Mouse (Mus musculus) left cerebral cortex, postnatal 10 days (tissue): ENCODE results near the gene Cpxm2. TPM values are rescaled to one million over a fixed set of nuclear protein-coding genes. Genes with fewer than 3 reads are reported as not detected.

ENCODE experiments used
- DNase-seq, 2 experiments: peaks; one replicate each; pipeline ENCODE4 v3.0.0; 2021 to 2022; ENCODE audit warnings: low spot score in 2 of 2, mixed read lengths in 1 of 2; ENCODE audit errors: extremely low spot score in 1 of 2
- intact Hi-C: fragments of 180-260 bp; cut with DNase I; formaldehyde crosslinking; loops from one replicate; pipeline ENCODE4 v1.15.1; 2025
- total RNA-seq, 2 experiments: library from RNA; stranded (reverse); gene quantifications; 2 replicates each; pipeline ENCODE4 v1.2.3; 2021

The Cpxm2 gene
- total RNA-seq, 2 experiments from 2014 or later = 6.1 to 9.3 TPM

GRCm38 (mm10) chr7:132158321-132159025 is 3.9 kb upstream of the Cpxm2 start:
- peak in 1 of 2 experiments; percentile 48 for DNase-seq
- intact Hi-C loops = loop anchor here (5.0 kb wide), 1 partner anchor 191 kb away; the partner anchor contains the start of gene Gpr26

DNA sequence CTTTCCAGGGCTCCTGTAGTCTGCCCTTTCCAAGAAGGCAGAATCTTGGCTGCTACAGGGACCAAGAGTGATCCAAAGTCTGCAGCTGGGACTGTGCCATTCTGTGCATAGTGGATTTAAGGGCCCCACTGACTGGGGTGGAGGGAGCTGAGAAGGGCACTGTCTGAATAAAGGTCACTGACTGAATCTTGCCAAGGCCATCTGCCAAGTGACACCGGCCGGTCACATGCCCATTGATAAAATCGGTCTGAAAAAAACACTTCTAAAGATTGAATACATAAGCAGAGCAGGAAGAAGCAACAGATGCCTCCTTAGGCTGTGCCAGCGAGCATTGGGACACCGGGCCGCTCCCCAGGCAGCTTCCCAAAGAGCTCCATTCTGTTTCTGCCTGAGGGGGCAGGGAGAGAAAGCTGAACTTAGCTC is 803 bp downstream of the Cpxm2 start:
- peak; percentile 44 to 55 for DNase-seq
- intact Hi-C loops = no loop called here

GRCm38 (mm10) chr7:132145227-132145800 is 9.2 kb downstream of the Cpxm2 start:
- intact Hi-C loops = no loop called here
- no peak for DNase-seq

GRCm38 (mm10) chr7:132128687-132129086 is 25.9 kb downstream of the Cpxm2 start:
- no peak for DNase-seq
- intact Hi-C loops = no loop called here

DNA sequence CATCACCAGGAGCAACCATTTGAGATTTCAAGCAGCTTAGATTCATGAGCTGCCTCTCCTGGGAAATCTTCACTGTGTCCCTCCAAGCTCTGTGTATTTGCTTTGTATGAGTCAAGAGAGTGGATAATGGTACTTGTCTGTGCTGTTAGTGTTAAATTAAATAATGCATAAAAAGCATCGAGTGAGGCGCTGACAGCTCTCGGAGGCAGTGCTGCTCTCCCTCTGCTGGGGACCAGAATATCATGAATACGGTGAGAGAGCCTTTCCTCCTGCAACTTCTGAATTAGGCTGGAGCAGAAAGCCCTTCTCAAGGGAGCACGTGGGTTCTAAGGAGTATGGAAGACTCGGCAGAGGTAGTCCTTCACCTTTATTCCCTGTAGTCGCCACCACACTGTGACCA is 29.6 kb downstream of the Cpxm2 start:
- no peak for DNase-seq
- intact Hi-C loops = no loop called here

- intact Hi-C loops = no loop called here
- DNase-seq = no peak
These were observed 31.3 kb downstream of the Cpxm2 start for GRCm38 (mm10) chr7:132123211-132123610.

- DNase-seq = no peak
- intact Hi-C loops = no loop called here
These were observed 34.7 kb downstream of the Cpxm2 start for GRCm38 (mm10) chr7:132119817-132120216.

- no peak for DNase-seq
- intact Hi-C loops = no loop called here
These were observed 42.8 kb downstream of the Cpxm2 start for GRCm38 (mm10) chr7:132111770-132112169.

- DNase-seq = no peak
- intact Hi-C loops = no loop called here
These were observed 44.2 kb downstream of the Cpxm2 start for GRCm38 (mm10) chr7:132110308-132110707.

DNA sequence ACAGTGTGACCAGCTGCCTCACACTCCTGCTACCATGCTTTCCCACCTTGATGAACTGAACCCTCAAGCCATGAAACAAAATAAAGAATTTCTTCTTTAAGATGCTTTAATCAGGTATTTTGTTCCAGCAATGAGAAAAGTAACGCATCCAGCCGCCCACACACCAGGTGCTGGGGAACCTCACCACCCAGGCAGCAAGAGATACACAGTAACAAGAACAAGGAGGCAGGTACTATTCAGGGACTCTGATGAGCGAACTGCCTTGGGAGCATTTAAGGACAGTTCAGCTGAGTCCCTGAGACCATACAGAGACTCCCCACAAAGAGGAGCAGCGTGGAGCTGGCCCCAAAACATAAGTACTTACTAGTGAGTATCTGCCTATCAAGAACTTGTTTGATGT is 47.6 kb downstream of the Cpxm2 start:
- DNase-seq = peak in 1 of 2 experiments; percentile 11
- intact Hi-C loops = no loop called here

DNA sequence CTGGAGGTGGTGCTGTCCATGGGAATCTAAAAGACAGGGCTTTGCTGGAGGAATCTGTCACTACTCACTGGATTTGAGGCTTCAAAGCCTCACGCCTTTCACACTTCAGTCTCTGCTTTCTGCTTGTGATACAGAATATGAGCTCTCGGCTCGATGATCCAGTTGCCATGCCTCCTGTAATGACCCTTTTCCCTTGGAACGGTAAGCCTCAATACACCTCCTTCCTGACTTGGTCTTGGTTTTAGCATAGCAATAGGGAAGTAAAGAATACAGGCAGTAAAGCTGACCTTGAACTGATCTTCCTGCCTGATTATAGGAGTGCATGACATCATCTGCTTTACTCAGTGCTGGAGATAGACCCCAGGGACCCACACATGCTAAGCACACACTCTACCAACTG is 49.2 kb downstream of the Cpxm2 start:
- intact Hi-C loops = no loop called here

DNA sequence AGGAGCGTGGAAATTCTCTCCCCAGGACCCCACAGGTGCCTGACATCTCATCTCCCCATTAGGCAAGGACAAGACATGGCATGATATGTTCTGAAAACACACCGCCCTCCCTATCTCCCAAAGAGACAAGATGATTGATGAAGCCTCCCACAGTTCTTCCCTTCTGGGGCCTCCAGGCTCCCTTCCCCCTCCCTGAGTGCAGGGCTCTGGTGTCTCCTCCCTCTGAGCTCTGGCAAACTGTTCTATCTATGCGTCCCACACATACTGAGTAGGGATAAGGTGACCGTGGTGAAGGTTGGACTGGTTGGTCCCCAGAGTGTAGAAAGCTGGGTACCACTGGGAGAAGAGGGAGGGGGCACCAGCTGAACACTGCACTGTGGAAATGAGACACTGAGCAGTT is 56.1 kb downstream of the Cpxm2 start:
- DNase-seq = no peak
- intact Hi-C loops = no loop called here

More for the DNA sequence above, 49.2 kb downstream of the Cpxm2 start:
- no peak for DNase-seq

DNA sequence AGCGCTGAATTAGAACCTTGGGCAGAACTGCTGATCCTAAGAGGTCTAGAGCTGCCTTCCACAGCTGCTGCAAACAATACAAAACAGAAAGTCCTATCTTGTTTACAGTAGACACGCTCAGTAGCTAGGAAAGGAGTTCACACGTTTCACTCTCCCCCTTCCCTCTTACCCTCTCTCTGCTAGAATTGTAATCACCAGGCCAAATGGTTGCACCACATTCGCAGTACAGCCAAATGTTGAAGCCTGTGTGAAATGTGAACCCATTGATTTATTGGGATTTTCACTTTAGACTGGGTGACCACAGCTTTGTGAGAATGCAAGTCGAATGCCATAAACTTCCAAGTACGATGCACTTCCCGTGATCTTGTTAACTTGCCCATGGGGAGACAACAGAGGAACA is 59.9 kb downstream of the Cpxm2 start:
- intact Hi-C loops = no loop called here
- no peak for DNase-seq

DNA sequence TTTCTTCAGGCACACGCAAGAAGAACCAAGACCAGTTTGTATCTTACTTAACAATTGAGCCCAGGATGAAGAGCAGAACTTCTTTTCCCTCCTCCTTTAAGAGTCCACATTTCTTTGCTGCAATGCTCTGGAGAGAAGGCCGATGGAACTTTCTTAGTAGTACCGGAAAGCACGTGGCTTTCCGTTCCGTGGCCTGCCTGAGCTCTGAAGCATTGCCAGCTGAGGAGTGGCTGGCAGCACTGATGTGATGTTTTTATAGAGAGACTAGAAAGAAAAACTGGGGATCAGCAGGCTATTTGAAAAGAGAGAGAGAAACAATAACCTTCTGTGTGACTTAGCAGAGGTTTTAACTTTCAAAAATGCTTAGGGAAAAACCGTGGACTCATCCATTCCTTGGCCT is 63.0 kb downstream of the Cpxm2 start:
- intact Hi-C loops = no loop called here
- no peak for DNase-seq

- intact Hi-C loops = no loop called here
- no peak for DNase-seq
These were observed 65.9 kb downstream of the Cpxm2 start for GRCm38 (mm10) chr7:132088606-132089005.

GRCm38 (mm10) chr7:132088181-132088580 is 66.4 kb downstream of the Cpxm2 start:
- no peak for DNase-seq
- intact Hi-C loops = no loop called here

- no peak for DNase-seq
- intact Hi-C loops = no loop called here
These were observed 78.7 kb downstream of the Cpxm2 start for GRCm38 (mm10) chr7:132075825-132076224.

- intact Hi-C loops = no loop called here
- DNase-seq = no peak
These were observed 80.0 kb downstream of the Cpxm2 start for GRCm38 (mm10) chr7:132074503-132074902.

GRCm38 (mm10) chr7:132070877-132071625 is 83.5 kb downstream of the Cpxm2 start:
- intact Hi-C loops = no loop called here
- DNase-seq = no peak

DNA sequence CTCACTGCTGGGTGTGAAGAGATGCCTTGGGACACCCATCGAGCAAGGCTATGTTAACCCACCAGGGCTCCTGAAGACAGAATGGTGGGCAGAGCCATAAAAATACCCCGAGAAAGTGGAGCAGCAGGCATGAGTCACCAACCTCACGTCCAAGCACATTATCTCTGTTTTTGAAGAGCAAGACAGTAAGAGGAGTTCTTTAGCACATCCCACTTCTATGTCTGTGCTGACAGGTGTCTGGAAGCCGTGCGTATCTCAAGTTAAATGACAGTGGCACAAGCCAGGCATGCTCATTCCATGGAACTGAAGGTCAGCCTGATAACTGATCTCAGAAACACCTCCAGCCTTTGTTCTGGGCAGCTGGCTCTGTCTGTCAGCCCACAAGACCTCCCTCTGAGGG is 86.6 kb downstream of the Cpxm2 start:
- DNase-seq = peak in 1 of 2 experiments; percentile 20
- intact Hi-C loops = no loop called here
